Mouse (Mus musculus) forebrain, embryonic 13.5 days (tissue): ENCODE measurements around the gene Peli2. TPM values are rescaled to one million over a fixed set of nuclear protein-coding genes. Genes with fewer than 3 reads are reported as not detected.

ENCODE experiments used
- ATAC-seq: fragments of 200-750 bp; cut with Nextera tagmentation; 2 replicates; pipeline ENCODE4 v1.8.0; 2017
- H3K27ac ChIP-seq: fragments of 300-500 bp; sonication (generic); 2 replicates; pipeline ENCODE4 v1.5.1; 2015; ENCODE audit warnings: inconsistent platforms, mild to moderate bottlenecking, moderate library complexity
- H3K27me3 ChIP-seq: fragments of 300-500 bp; sonication (generic); 2 replicates; pipeline ENCODE4 v1.6.1; 2015; ENCODE audit warnings: mild to moderate bottlenecking, inconsistent platforms
- H3K36me3 ChIP-seq: fragments of 300-500 bp; sonication (generic); 2 replicates; pipeline ENCODE4 v1.6.1; 2015; ENCODE audit warnings: mild to moderate bottlenecking, inconsistent platforms; ENCODE audit not compliant: poor library complexity, severe bottlenecking
- H3K4me1 ChIP-seq: fragments of 300-500 bp; sonication (generic); 2 replicates; pipeline ENCODE4 v1.6.1; 2015; ENCODE audit warnings: inconsistent platforms
- H3K4me2 ChIP-seq: fragments of 300-500 bp; sonication (generic); 2 replicates; pipeline ENCODE4 v1.6.1; 2015; ENCODE audit warnings: inconsistent platforms, mild to moderate bottlenecking, moderate library complexity
- H3K4me3 ChIP-seq: fragments of 300-500 bp; sonication (generic); 2 replicates; pipeline ENCODE4 v1.5.1; 2015; ENCODE audit warnings: mild to moderate bottlenecking, inconsistent platforms
- H3K9ac ChIP-seq: fragments of 300-500 bp; sonication (generic); 2 replicates; pipeline ENCODE4 v1.6.1; 2015; ENCODE audit warnings: mild to moderate bottlenecking, inconsistent platforms
- H3K9me3 ChIP-seq: fragments of 300-500 bp; sonication (generic); replicated peaks from 2 replicates; pipeline ENCODE4 v1.6.1; 2016; ENCODE audit warnings: inconsistent platforms
- WGBS: fragments of 180-500 bp; shearing (Covaris S2); methylation state at CpG from one replicate; pipeline ENCODE4 v1.1.7; 2015; 5-methylcytosine and 5-hydroxymethylcytosine counted together
- polyA plus RNA-seq: library from polyadenylated mRNA; unstranded; fragments of >200 nt; fragmentation: Nextera tagmentation; extraction: Ambion mirVana; gene quantifications from 2 replicates; pipeline ENCODE4 v1.2.1, GENCODE M21; 2015

Gene Peli2
- polyA plus RNA-seq, 1 experiment from 2014 or later = 8.5 TPM

DNA sequence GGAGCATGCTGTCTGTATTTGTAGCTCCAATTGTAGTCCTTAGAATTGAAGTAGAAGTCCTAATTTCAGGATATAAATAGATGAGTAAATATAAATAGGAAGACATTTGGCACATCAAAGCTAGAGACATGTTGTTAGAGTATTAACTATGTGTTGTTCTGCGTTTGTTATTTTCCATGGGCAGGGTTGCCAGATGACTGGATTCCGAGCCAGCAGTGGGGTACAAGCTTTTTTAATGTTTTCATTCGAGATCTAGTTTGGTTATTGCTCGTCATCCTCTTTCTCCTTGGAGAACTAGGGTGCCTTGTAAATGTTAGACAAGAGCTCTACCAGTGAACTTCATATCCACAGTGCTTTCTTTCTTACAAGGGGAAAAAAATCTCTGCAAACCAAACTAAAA lies 78.9 kb downstream of the Peli2 start:
- H3K9me3 ChIP-seq = no peaks in the 10 kb centered on the region
- no peak for ATAC-seq
- no peak overlapping the region; the same call in 1 of the 2 replicates for H3K27ac ChIP-seq
- H3K4me1 ChIP-seq = peaks cover 49% of the 10 kb centered on the region
- no peaks in the 10 kb centered on the region for H3K36me3 ChIP-seq
- no peak overlapping the region for H3K4me3 ChIP-seq
- WGBS = 81% methylated on average over 4 of the region's 4 CpGs
- no peaks in the 10 kb centered on the region for H3K27me3 ChIP-seq
- no peak overlapping the region for H3K4me2 ChIP-seq
- H3K9ac ChIP-seq = no peak overlapping the region

- 92% methylated on average over 9 of the region's 9 CpGs for WGBS
- H3K4me1 ChIP-seq = peaks cover 49% of the 10 kb centered on the region
- no peaks in the 10 kb centered on the region for H3K9me3 ChIP-seq
Observed at GRCm38 (mm10) chr14:48200291-48200690, 79.7 kb downstream of the Peli2 start.

GRCm38 (mm10) chr14:48200788-48201187 lies 80.2 kb downstream of the Peli2 start:
- Histone ChIP-seq H3K27me3 (no peaks in the 10 kb centered on the region), H3K4me1 (peaks cover 52% of the 10 kb centered on the region), H3K27ac (no peak overlapping the region), H3K4me2 (no peak overlapping the region), H3K9me3 (no peaks in the 10 kb centered on the region), H3K36me3 (no peaks in the 10 kb centered on the region), H3K4me3 (no peak overlapping the region), H3K9ac (no peak overlapping the region)
- 86% methylated on average over 3 of the region's 3 CpGs for WGBS
- ATAC-seq = no peak

More at GRCm38 (mm10) chr14:48200291-48200690, 79.7 kb downstream of the Peli2 start:
- Histone ChIP-seq H3K4me3 (no peak overlapping the region), H3K9ac (no peak overlapping the region), H3K36me3 (no peaks in the 10 kb centered on the region), H3K4me2 (no peak overlapping the region), H3K27me3 (no peaks in the 10 kb centered on the region), H3K27ac (no peak overlapping the region)
- ATAC-seq = no peak

DNA sequence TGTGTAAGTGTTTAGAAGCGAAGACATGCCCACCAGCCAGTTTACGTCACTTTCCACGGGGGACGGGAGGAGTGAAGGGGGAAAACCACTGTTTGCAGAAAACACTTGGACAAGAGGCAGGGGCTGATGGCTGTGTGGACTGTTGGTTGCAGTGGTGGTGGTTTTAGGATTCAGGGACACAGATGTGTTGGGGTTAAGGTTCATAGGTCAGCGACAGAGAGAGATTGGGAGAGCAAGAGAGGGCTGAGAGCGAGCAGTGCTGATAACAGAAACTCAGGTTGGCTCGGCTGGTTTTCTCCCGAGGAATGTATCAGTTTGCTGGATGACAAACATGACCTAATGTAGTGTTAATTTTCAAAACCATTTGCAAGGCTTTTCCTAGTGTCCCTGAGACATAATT lies 80.8 kb downstream of the Peli2 start:
- Histone ChIP-seq H3K4me2 (no peak overlapping the region), H3K4me1 (peaks cover 52% of the 10 kb centered on the region), H3K4me3 (no peak overlapping the region), H3K27ac (no peak overlapping the region), H3K9ac (no peak overlapping the region), H3K27me3 (no peaks in the 10 kb centered on the region), H3K36me3 (no peaks in the 10 kb centered on the region), H3K9me3 (no peaks in the 10 kb centered on the region)
- no peak for ATAC-seq
- WGBS = 93% methylated on average over 8 of the region's 8 CpGs

DNA sequence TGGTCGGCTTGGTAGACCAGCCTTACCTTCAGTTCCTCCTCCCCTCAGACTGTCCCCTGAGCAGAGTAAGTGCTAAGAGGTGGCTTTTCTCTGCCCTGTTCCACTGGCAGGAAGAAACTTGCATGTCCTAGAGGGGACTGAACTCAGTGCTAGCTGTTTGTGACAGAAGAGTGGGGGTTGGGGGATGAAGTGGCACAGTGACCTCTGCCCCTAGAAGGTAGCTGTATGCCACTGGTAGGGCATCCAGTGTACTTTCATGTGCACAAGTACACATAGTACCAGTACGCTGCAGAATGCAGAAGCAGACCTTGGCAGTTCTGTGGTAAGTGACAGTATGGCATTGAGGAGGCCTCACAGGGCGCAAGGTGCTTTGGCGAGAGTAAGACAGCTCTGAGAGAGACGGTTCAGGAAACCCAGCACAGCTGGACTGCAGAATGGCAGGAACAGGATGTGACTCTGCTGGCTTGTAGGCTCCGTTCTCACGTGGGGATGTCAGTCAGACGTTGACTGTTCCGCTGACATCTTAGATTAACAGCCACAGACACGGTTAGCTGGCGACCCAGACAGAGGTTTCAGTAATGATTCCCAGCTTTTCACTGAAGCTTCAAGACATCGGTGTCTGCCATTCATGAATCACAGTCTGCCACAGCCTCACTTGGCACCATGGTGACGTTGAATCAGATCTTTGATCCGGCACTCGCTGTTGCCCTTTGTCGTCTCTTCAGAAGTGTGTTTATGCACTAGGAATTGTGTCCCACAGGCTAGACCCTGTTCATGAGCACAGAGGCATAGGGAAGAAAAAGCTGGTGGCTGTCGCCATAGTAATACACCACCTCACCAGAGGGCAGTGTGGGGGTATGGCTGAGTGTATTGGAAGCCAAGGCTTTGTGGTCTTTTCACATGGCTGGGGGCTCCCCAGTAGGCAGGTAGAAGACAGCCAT lies 81.7 kb downstream of the Peli2 start:
- Histone ChIP-seq H3K36me3 (no peaks in the 10 kb centered on the region), H3K4me1 (peaks cover 53% of the 10 kb centered on the region), H3K9me3 (no peaks in the 10 kb centered on the region), H3K4me2 (no peak overlapping the region), H3K27me3 (no peaks in the 10 kb centered on the region), H3K4me3 (no peak overlapping the region), H3K27ac (no peak overlapping the region), H3K9ac (no peak overlapping the region)
- WGBS = 63% methylated on average over 17 of the region's 17 CpGs
- ATAC-seq = no peak

- no peaks in the 10 kb centered on the region for H3K36me3 ChIP-seq
- no peak overlapping the region for H3K4me2 ChIP-seq
- H3K9me3 ChIP-seq = no peaks in the 10 kb centered on the region
- H3K9ac ChIP-seq = no peak overlapping the region
- no peak overlapping the region for H3K4me3 ChIP-seq
- no peak overlapping the region for H3K27ac ChIP-seq
- H3K4me1 ChIP-seq = peaks cover 43% of the 10 kb centered on the region
- no peaks in the 10 kb centered on the region for H3K27me3 ChIP-seq
- no peak for ATAC-seq
- WGBS = 86% methylated on average over 10 of the region's 10 CpGs
Observed at GRCm38 (mm10) chr14:48205044-48205443, 84.4 kb downstream of the Peli2 start.

- H3K9me3 ChIP-seq = no peaks in the 10 kb centered on the region
- no peak for ATAC-seq
- no peak overlapping the region for H3K4me3 ChIP-seq
- peaks cover 43% of the 10 kb centered on the region for H3K4me1 ChIP-seq
- H3K4me2 ChIP-seq = no peak overlapping the region
- H3K27me3 ChIP-seq = no peaks in the 10 kb centered on the region
- no peak overlapping the region for H3K27ac ChIP-seq
- 81% methylated on average over 10 of the region's 11 CpGs for WGBS
- H3K36me3 ChIP-seq = no peaks in the 10 kb centered on the region
- no peak overlapping the region for H3K9ac ChIP-seq
Observed at GRCm38 (mm10) chr14:48205635-48206034, 85.0 kb downstream of the Peli2 start.

DNA sequence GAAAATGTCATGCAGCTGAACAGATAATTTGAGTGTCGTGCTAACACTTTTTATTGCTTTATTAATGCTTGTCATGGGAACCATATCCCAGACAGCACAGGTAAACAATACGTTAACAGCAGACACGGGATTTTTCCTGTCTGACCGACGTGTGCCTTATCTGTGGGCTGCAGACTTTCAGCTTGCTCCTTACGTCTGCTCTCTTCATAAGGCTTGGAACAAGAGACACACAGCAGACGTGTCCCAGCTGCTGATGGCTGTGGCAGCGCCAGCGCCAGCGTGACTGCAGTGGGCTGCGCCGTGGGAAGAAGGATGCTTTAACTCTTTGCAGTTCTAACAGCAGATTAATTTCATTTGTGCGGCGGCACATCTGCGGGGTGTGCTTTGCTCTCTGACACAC lies 86.5 kb downstream of the Peli2 start:
- WGBS = 39% methylated on average over 15 of the region's 15 CpGs
- Histone ChIP-seq H3K4me1 (peaks cover 38% of the 10 kb centered on the region), H3K9ac (no peak overlapping the region)

DNA sequence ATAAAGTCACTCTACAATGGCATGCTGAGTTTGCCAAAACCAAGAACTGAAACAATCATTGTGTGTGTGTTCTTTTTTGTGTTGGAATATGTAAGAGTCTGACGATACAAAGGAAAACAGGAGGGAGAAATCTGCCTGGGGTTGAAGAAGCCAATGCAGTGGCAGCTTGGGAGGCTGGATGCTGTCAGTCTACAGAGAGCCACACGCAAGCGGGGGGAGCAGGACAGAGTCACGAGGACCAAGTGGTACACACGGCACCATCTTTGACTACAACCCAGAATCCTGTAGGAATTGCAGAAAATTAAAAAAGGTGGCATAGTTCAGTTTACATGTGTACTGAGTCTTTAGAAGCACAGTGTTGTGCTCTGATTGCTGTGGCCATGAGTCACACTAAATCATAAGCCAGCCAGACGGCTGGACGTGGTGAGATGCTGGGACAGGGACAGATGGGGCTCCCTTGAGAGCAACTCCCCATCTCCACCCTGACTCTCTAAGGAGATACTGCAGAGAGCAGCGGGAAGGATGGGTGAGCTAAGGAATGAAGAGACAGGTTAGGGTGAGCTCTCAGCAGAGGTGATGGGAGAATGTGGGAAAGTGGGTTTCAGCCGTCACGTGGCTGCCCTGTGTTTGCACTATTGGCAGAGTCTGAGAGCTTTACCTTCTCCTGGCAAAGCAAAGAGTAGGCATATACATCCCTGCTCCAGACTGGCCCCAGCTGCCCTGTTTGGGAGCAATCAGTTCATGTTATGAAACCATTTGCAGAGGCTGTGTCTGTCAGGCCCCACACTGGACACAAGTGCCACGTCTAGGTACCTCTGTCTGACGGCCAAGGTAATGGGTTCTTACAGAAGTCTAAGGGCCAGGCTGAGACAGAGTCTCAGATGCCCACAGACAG lies 87.4 kb downstream of the Peli2 start:
- Histone ChIP-seq H3K27ac (no peak overlapping the region; the same call in 1 of the 2 replicates), H3K36me3 (no peaks in the 10 kb centered on the region), H3K4me2 (no peak overlapping the region), H3K4me3 (no peak overlapping the region), H3K9ac (no peak overlapping the region), H3K4me1 (peaks cover 31% of the 10 kb centered on the region), H3K9me3 (no peaks in the 10 kb centered on the region), H3K27me3 (no peaks in the 10 kb centered on the region)
- WGBS = 75% methylated on average over 12 of the region's 12 CpGs
- no peak; the same call in 1 of the 2 replicates for ATAC-seq

More for the DNA sequence above, 86.5 kb downstream of the Peli2 start:
- H3K4me2 ChIP-seq = peak overlapping the region; percentile 19; the same call in 1 of the 2 replicates
- ATAC-seq = peak; percentile 75
- H3K9me3 ChIP-seq = no peaks in the 10 kb centered on the region
- H3K27me3 ChIP-seq = no peaks in the 10 kb centered on the region
- no peak overlapping the region for H3K4me3 ChIP-seq
- H3K27ac ChIP-seq = peak overlapping the region; percentile 15; the same call in 1 of the 2 replicates
- no peaks in the 10 kb centered on the region for H3K36me3 ChIP-seq

GRCm38 (mm10) chr14:48209436-48209835 lies 88.8 kb downstream of the Peli2 start:
- no peaks in the 10 kb centered on the region for H3K9me3 ChIP-seq
- WGBS = 87% methylated on average over 5 of the region's 5 CpGs
- no peaks in the 10 kb centered on the region for H3K27me3 ChIP-seq
- H3K27ac ChIP-seq = no peak overlapping the region
- no peaks in the 10 kb centered on the region for H3K36me3 ChIP-seq
- H3K9ac ChIP-seq = no peak overlapping the region
- no peak for ATAC-seq
- H3K4me1 ChIP-seq = peaks cover 31% of the 10 kb centered on the region
- H3K4me2 ChIP-seq = no peak overlapping the region
- H3K4me3 ChIP-seq = no peak overlapping the region

- H3K36me3 ChIP-seq = no peaks in the 10 kb centered on the region
- peaks cover 30% of the 10 kb centered on the region for H3K4me1 ChIP-seq
- no peak overlapping the region for H3K9ac ChIP-seq
- 88% methylated on average over 8 of the region's 9 CpGs for WGBS
- no peaks in the 10 kb centered on the region for H3K9me3 ChIP-seq
- no peaks in the 10 kb centered on the region for H3K27me3 ChIP-seq
- no peak overlapping the region for H3K4me2 ChIP-seq
- H3K4me3 ChIP-seq = no peak overlapping the region
- no peak for ATAC-seq
- H3K27ac ChIP-seq = no peak overlapping the region
Observed at GRCm38 (mm10) chr14:48210089-48210488, 89.5 kb downstream of the Peli2 start.

DNA sequence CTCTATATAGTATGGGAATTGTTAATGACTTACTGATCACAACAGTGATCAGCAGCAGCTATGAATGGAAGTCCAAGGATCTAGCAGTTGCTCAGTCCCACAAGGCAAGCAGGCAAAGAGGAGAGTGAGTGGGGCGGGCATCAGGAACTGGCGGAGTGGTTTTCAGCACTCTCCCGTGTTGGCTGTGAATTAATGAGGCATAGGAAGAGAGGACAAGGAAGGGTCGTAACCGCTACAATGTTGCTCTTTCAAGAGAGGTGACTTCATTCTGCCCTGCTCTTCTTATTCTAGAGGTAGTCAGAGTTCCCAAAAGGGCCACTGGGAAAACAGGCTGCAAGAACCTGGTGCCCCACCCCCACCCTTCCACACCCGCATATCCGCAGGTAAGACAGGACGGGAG lies 90.9 kb downstream of the Peli2 start:
- ATAC-seq = no peak
- H3K9ac ChIP-seq = no peak overlapping the region
- H3K9me3 ChIP-seq = no peaks in the 10 kb centered on the region
- H3K27me3 ChIP-seq = no peaks in the 10 kb centered on the region
- no peak overlapping the region for H3K4me2 ChIP-seq
- 81% methylated on average over 8 of the region's 8 CpGs for WGBS
- H3K36me3 ChIP-seq = no peaks in the 10 kb centered on the region
- peaks cover 20% of the 10 kb centered on the region for H3K4me1 ChIP-seq
- H3K4me3 ChIP-seq = no peak overlapping the region
- H3K27ac ChIP-seq = no peak overlapping the region
